ENCODE assay signal across 25 mouse cellular contexts in the genomic region with DNA sequence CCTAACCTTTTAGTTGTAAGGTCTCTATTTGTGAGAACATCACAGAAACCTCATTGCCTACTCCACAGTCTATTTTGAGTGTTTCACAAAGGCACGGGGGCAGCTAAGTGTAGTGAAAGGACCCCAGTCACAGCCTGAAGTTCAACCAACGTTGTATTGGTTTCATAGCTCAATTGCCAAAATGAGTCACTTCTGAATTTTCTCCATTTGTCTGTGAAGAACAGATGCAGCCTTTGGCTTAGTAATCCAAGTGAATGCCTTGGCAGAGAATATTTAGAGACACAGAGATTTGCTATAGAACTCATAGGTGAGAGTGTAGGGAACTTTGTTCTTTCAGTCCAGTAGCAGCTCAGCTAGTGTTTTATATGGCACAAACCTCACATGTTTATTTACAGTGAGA.
DNase-seq lines count a peak whose midpoint lies in the region; ATAC-seq and TF ChIP-seq lines count a peak whose summit lies in the region.
"Had no signal": no experiment of that assay in that cellular context is flagged by ENCODE, and none has a peak within 500 bp of the region (broad histone marks: within the 10 kb centered on the region; RNA-seq: fewer than 3 reads in every experiment).

No protein-coding gene starts in this region.

- peak; percentile 12 for DNase-seq in forebrain, postnatal 0 days
- no peak for DNase-seq in forebrain, embryonic 11.5 days (ENCODE audit: low spot score)
- DNase-seq in heart, postnatal 10 days = peak; percentile 9 to 12
- no peak for DNase-seq in heart, postnatal 4 days
- no peak for DNase-seq in lung, postnatal 4 days
- peak; percentile 43 for DNase-seq in brain, adult 2 months (ENCODE audit: low read depth, low spot score)
- no peak for DNase-seq in urinary bladder, adult 2 months (ENCODE audit: low spot score)
- DNase-seq: adrenal gland, postnatal 10 days; cerebellum, adult 8-10 months; gastrocnemius, postnatal 25 days; kidney, postnatal 4 days; liver; lung, postnatal 14 days; midbrain, embryonic 14.5 days; right cerebral cortex, postnatal 4 days; thymus, adult 18-20 months; thymus, postnatal 36 days had no signal

- TF ChIP-seq CTCF in forebrain, postnatal 0 days (IDR thresholded peaks at IDR 0.05; ENCODE audit: low read depth) = no peak

- H3K9ac ChIP-seq in forebrain, postnatal 0 days = no peak overlapping the region
- H3K9ac ChIP-seq in forebrain, embryonic 11.5 days (ENCODE audit: low read length) = no peak overlapping the region
- H3K9ac ChIP-seq in lung, embryonic 16.5 days (ENCODE audit: low read length) = no peak overlapping the region
- H3K9ac ChIP-seq: forebrain, embryonic 15.5 days; kidney, embryonic 15.5 days; stomach, embryonic 15.5 days had no signal

- H3K9me3 ChIP-seq in forebrain, postnatal 0 days (ENCODE audit: low read length) = no peaks in the 10 kb centered on the region
- H3K9me3 ChIP-seq in forebrain, embryonic 11.5 days (ENCODE audit: control insufficient read depth, low read length) = no peaks in the 10 kb centered on the region
- H3K9me3 ChIP-seq in lung, embryonic 16.5 days (ENCODE audit: control insufficient read depth, low read length) = no peaks in the 10 kb centered on the region
- H3K9me3 ChIP-seq: forebrain, embryonic 15.5 days; kidney, embryonic 15.5 days; limb, embryonic 10.5 days; stomach, embryonic 15.5 days had no signal

- H3K4me1 ChIP-seq in forebrain, postnatal 0 days (ENCODE audit: insufficient read depth) = 0 out of 2 replicates have a peak, but pooled peaks cover 6% of the 10 kb centered on the region
- no peaks in the 10 kb centered on the region for H3K4me1 ChIP-seq in forebrain, embryonic 11.5 days (replicated peaks; ENCODE audit: control insufficient read depth, insufficient read depth, low read length)
- H3K4me1 ChIP-seq in lung, embryonic 16.5 days (replicated peaks; ENCODE audit: control insufficient read depth, insufficient read depth, low read length) = peaks cover 11% of the 10 kb centered on the region; the same call in 1 of the 2 replicates
- H3K4me1 ChIP-seq: limb, embryonic 10.5 days; stomach, embryonic 15.5 days had no signal

- no peaks in the 10 kb centered on the region for H3K36me3 ChIP-seq in forebrain, postnatal 0 days (ENCODE audit: insufficient read depth)
- H3K36me3 ChIP-seq in forebrain, embryonic 11.5 days (ENCODE audit: control insufficient read depth, insufficient read depth, low read length) = no peaks in the 10 kb centered on the region
- H3K36me3 ChIP-seq in lung, embryonic 16.5 days (ENCODE audit: control insufficient read depth, insufficient read depth, low read length) = no peaks in the 10 kb centered on the region
- H3K36me3 ChIP-seq: forebrain, embryonic 15.5 days; kidney, embryonic 15.5 days; limb, embryonic 10.5 days; stomach, embryonic 15.5 days had no signal

- WGBS in forebrain, postnatal 0 days = 9% methylated on average over 2 of the region's 2 CpGs
- 20% methylated on average over 2 of the region's 2 CpGs for WGBS in forebrain, embryonic 11.5 days
- WGBS in lung, embryonic 16.5 days = 43% methylated on average over 2 of the region's 2 CpGs

- H3K27ac ChIP-seq in forebrain, postnatal 0 days (ENCODE audit: low read depth, low read length) = no peak overlapping the region
- H3K27ac ChIP-seq in forebrain, embryonic 11.5 days (ENCODE audit: low read depth, low read length) = no peak overlapping the region
- peak overlapping the region; percentile 7; the same call in 1 of the 2 replicates for H3K27ac ChIP-seq in lung, embryonic 16.5 days (ENCODE audit: low read length)
- H3K27ac ChIP-seq: forebrain, embryonic 15.5 days; kidney, embryonic 15.5 days; limb, embryonic 10.5 days; stomach, embryonic 15.5 days had no signal

- no peak for ATAC-seq in forebrain, postnatal 0 days
- ATAC-seq in forebrain, embryonic 11.5 days (replicated peaks; ENCODE audit: low FRiP score) = no peak
- ATAC-seq in lung, embryonic 16.5 days (ENCODE audit: low read depth) = no peak
- ATAC-seq: CD4-positive, CD25-positive, alpha-beta regulatory T cell, adult 4 months; forebrain, embryonic 15.5 days; intestine, postnatal 0 days had no signal

- intact Hi-C loops in heart, postnatal 10 days (cut with DNase I) = no loop called here

- no peak overlapping the region for H3K4me2 ChIP-seq in forebrain, postnatal 0 days (ENCODE audit: low read depth)
- no peak overlapping the region for H3K4me2 ChIP-seq in forebrain, embryonic 11.5 days (ENCODE audit: low read depth, low read length, severe bottlenecking)
- H3K4me2 ChIP-seq in lung, embryonic 16.5 days (ENCODE audit: low read depth, low read length) = no peak overlapping the region
- H3K4me2 ChIP-seq: forebrain, embryonic 15.5 days; heart, embryonic 11.5 days; kidney, embryonic 15.5 days; stomach, embryonic 15.5 days had no signal

- H3K4me3 ChIP-seq in forebrain, postnatal 0 days (ENCODE audit: low read depth, low read length) = no peak overlapping the region
- no peak overlapping the region for H3K4me3 ChIP-seq in forebrain, embryonic 11.5 days (ENCODE audit: low read depth, low read length)
- H3K4me3 ChIP-seq in lung, embryonic 16.5 days (ENCODE audit: low read length) = no peak overlapping the region
- H3K4me3 ChIP-seq: forebrain, embryonic 15.5 days; kidney, embryonic 15.5 days; limb, embryonic 10.5 days; stomach, embryonic 15.5 days had no signal

- no peaks in the 10 kb centered on the region for H3K27me3 ChIP-seq in forebrain, postnatal 0 days (ENCODE audit: insufficient read depth, low read length)
- H3K27me3 ChIP-seq in forebrain, embryonic 11.5 days (ENCODE audit: control insufficient read depth, insufficient read depth, low read length) = no peaks in the 10 kb centered on the region
- H3K27me3 ChIP-seq in lung, embryonic 16.5 days (ENCODE audit: control insufficient read depth, insufficient read depth, low read depth, low read length) = no peaks in the 10 kb centered on the region
- H3K27me3 ChIP-seq: forebrain, embryonic 15.5 days; kidney, embryonic 15.5 days; stomach, embryonic 15.5 days had no signal

Comparison
In these comparisons a context has a peak if more than half of its experiments do, and no peak if none do; other contexts are left out.
1. DNase-seq: peak in forebrain, postnatal 0 days (single experiment), heart, postnatal 10 days (2 of 2) and brain, adult 2 months (single experiment); none in forebrain, embryonic 11.5 days (single experiment), heart, postnatal 4 days (single experiment), lung, postnatal 4 days (0 of 2) and urinary bladder, adult 2 months (single experiment).